Mouse (Mus musculus) lung, postnatal 0 days (tissue): ENCODE measurements around the gene 4833439L19Rik.

ENCODE experiments used
- CTCF ChIP-seq: IDR thresholded peaks from 2 replicates; pipeline ENCODE4 v1.5.1; 2016; ENCODE audit warnings: antibody characterized with exemption, mild to moderate bottlenecking
- EP300 ChIP-seq: IDR thresholded peaks from 2 replicates; pipeline ENCODE4 v1.6.1; 2016; ENCODE audit warnings: antibody characterized with exemption, mild to moderate bottlenecking, control low read depth

GRCm38 (mm10) chr13:54504611-54505260, 60.5 kb downstream of the 4833439L19Rik start:
- TF ChIP-seq CTCF = no peak
- TF ChIP-seq EP300 = no peak
